Mouse (Mus musculus) Patski (cell line): ENCODE results near the gene Arfgap1. TPM values are rescaled to one million over a fixed set of nuclear protein-coding genes. Genes with fewer than 3 reads are reported as not detected.

Experiments
- ATAC-seq: fragments of 100-300 bp; one replicate; pipeline ENCODE4 v1.8.0; 2021
- CTCF ChIA-PET: fragments of 350-600 bp; sonication (Branson Sonifier 250); formaldehyde crosslinking; loops from one replicate; lab custom pipeline; 2022; ENCODE audit warnings: inconsistent platforms; lab: Charles Lee
- POLR2A ChIA-PET: fragments of 350-600 bp; sonication (Branson Sonifier 250); formaldehyde crosslinking; loops from one replicate; lab custom pipeline; 2022; ENCODE audit warnings: antibody characterized with exemption, inconsistent platforms; lab: Charles Lee
- DNase-seq: peaks from one replicate; pipeline ENCODE4 v3.0.0-alpha.2; 2011; ENCODE audit warnings: low read depth, low spot score
- H3K27me3 ChIP-seq: fragments of 371-371 bp; one replicate; pipeline ENCODE4 v1.5.1; 2021
- CTCF ChIP-seq: fragments of 100-300 bp; IDR thresholded peaks from one replicate; pipeline ENCODE4 v1.5.1; 2021
- in situ Hi-C: fragments of 300-500 bp; cut with MboI; formaldehyde crosslinking; loops from 3 replicates; pipeline ENCODE4 v1.11.1; 2018; ENCODE audit warnings: low pct_unique_long_range_greater_than_20kb, mixed read lengths
- polyA plus RNA-seq: library from polyadenylated mRNA; unstranded; gene quantifications from one replicate; pipeline ENCODE4 v1.2.3, GENCODE M21; 2021

Gene Arfgap1
- polyA plus RNA-seq, 1 experiment from 2014 or later: 56.2 TPM

GRCm38 (mm10) chr2:180995457-180995856 is 28.4 kb downstream of the Arfgap1 start:
- ChIA-PET POLR2A (no interaction called here), CTCF (interaction anchor here (1.1 to 1.3 kb wide), 4 partner anchors 10 to 56 kb away, joined by 3 to 5 read pairs (median 3); partner anchors contain the start of gene Arfgap1)
- TF ChIP-seq CTCF: no peak
- H3K27me3 ChIP-seq: peaks cover 13% of the 10 kb centered on the region
- ATAC-seq (no peak), DNase-seq (no peak)
- in situ Hi-C loops: loop anchor here (5.0 kb wide), 1 partner anchor 62 kb away; no protein-coding TSS in a partner anchor

- ChIA-PET POLR2A (no interaction called here), CTCF (interaction anchor here (0.9 to 1.4 kb wide), 8 partner anchors 9 to 68 kb away, joined by 3 to 5 read pairs (median 3); partner anchors contain the start of gene Arfgap1)
- peaks cover 14% of the 10 kb centered on the region for H3K27me3 ChIP-seq
- DNase-seq (no peak), ATAC-seq (peak; percentile 14)
- in situ Hi-C loops: loop anchor here (5.0 kb wide), 1 partner anchor 61 kb away; no protein-coding TSS in a partner anchor
- TF ChIP-seq CTCF: peak; percentile 84
Observed at GRCm38 (mm10) chr2:180996436-180996835, 29.4 kb downstream of the Arfgap1 start.

- POLR2A ChIA-PET: no interaction called here
- TF ChIP-seq CTCF: no peak
- ATAC-seq (no peak), DNase-seq (no peak)
- in situ Hi-C loops: loop anchor here (5.0 kb wide), 1 partner anchor 60 kb away; no protein-coding TSS in a partner anchor
- H3K27me3 ChIP-seq: peaks cover 19% of the 10 kb centered on the region
- CTCF ChIA-PET: interaction anchor here (0.9 to 1.4 kb wide), 4 partner anchors 17 to 55 kb away, joined by 3 to 5 read pairs (median 4); no protein-coding TSS in a partner anchor
Observed at GRCm38 (mm10) chr2:180996905-180997304, 29.9 kb downstream of the Arfgap1 start.

- no peak for DNase-seq
- peaks cover 19% of the 10 kb centered on the region for H3K27me3 ChIP-seq
- POLR2A ChIA-PET: no interaction called here
- no peak for ATAC-seq
- in situ Hi-C loops: no loop called here
- CTCF ChIA-PET: no interaction called here
- no peak for TF ChIP-seq CTCF
Observed at GRCm38 (mm10) chr2:181007054-181007453, 40.0 kb downstream of the Arfgap1 start.

- peaks cover 31% of the 10 kb centered on the region for H3K27me3 ChIP-seq
- DNase-seq (no peak), ATAC-seq (no peak)
- in situ Hi-C loops: no loop called here
- ChIA-PET POLR2A (no interaction called here), CTCF (no interaction called here)
- TF ChIP-seq CTCF: no peak
Observed at GRCm38 (mm10) chr2:181008339-181008738, 41.3 kb downstream of the Arfgap1 start.

GRCm38 (mm10) chr2:181031406-181031934 is 64.4 kb downstream of the Arfgap1 start:
- TF ChIP-seq CTCF: no peak
- ATAC-seq (no peak), DNase-seq (no peak)
- ChIA-PET CTCF (no interaction called here), POLR2A (no interaction called here)
- H3K27me3 ChIP-seq: peaks cover 61% of the 10 kb centered on the region
- in situ Hi-C loops: no loop called here

Other genes starting within 250 kb of the Arfgap1 start
- gene Slc17a9, start 242.0 kb upstream of the Arfgap1 start, polyA plus RNA-seq: 0.12 TPM
- gene Bhlhe23, start 190.3 kb upstream of the Arfgap1 start, polyA plus RNA-seq: not detected
- 51.7 TPM for gene Ythdf1, start 46.3 kb upstream of the Arfgap1 start, polyA plus RNA-seq
- gene Birc7, start 38.2 kb upstream of the Arfgap1 start, polyA plus RNA-seq: not detected
- 0.59 TPM for gene Nkain4, start 12.5 kb upstream of the Arfgap1 start, polyA plus RNA-seq
- gene Col20a1, start 19.3 kb downstream of the Arfgap1 start, polyA plus RNA-seq: 0.30 TPM
- gene Chrna4, start 76.3 kb downstream of the Arfgap1 start, polyA plus RNA-seq: 0.05 TPM
- gene Kcnq2, start 168.1 kb downstream of the Arfgap1 start, polyA plus RNA-seq: 0.10 TPM
- not detected for gene Eef1a2, start 189.8 kb downstream of the Arfgap1 start, polyA plus RNA-seq
- 61.6 TPM for gene Ppdpf, start 220.0 kb downstream of the Arfgap1 start, polyA plus RNA-seq
- not detected for gene Ptk6, start 235.6 kb downstream of the Arfgap1 start, polyA plus RNA-seq
- gene Srms, start 246.0 kb downstream of the Arfgap1 start, polyA plus RNA-seq: not detected